Comparison of ENCODE assay signal across 8 mouse cellular contexts in genomic region chr2:10276194-10276593, GRCm38 (mm10).
DNase-seq lines count a peak whose midpoint lies in the region; ATAC-seq and TF ChIP-seq lines count a peak whose summit lies in the region.

No protein-coding gene starts in this region.

- 50% methylated on average over 2 of the region's 2 CpGs for WGBS in midbrain, embryonic 11.5 days
- 23% methylated on average over 2 of the region's 2 CpGs for WGBS in stomach, embryonic 15.5 days

- H3K9me3 ChIP-seq in ES-E14 (ENCODE audit: control insufficient read depth, insufficient read depth, low read depth, low read length), result no peaks in the 10 kb centered on the region
- H3K9me3 ChIP-seq in midbrain, embryonic 11.5 days (ENCODE audit: control insufficient read depth, low read length), result no peaks in the 10 kb centered on the region
- H3K9me3 ChIP-seq in stomach, embryonic 15.5 days, result no peaks in the 10 kb centered on the region

- H3K4me2 ChIP-seq in midbrain, embryonic 11.5 days, result no peak overlapping the region
- no peak overlapping the region for H3K4me2 ChIP-seq in stomach, embryonic 15.5 days

- H3K4me3 ChIP-seq in ES-E14 (ENCODE audit: insufficient read depth in 1 of 2, low read depth in 1 of 2, low read length in 2 of 2, poor library complexity in 1 of 2, severe bottlenecking in 1 of 2), result no peak overlapping the region
- H3K4me3 ChIP-seq in midbrain, embryonic 11.5 days (ENCODE audit: low read depth, low read length), result no peak overlapping the region
- H3K4me3 ChIP-seq in stomach, embryonic 15.5 days (replicated peaks), result no peak overlapping the region

- H3K9ac ChIP-seq in ES-E14 (ENCODE audit: insufficient read depth, low read depth, low read length, poor library complexity, severe bottlenecking), result no peak overlapping the region
- no peak overlapping the region for H3K9ac ChIP-seq in midbrain, embryonic 11.5 days (ENCODE audit: low read length)
- H3K9ac ChIP-seq in stomach, embryonic 15.5 days, result no peak overlapping the region

- peak; percentile 45 for DNase-seq in ES-E14 (ENCODE audit: low read depth, low spot score)
- peak; percentile 62 for DNase-seq in embryo, embryonic 11.5 days (ENCODE audit: low read depth, low spot score)
- peak; percentile 63 to 80 for DNase-seq in gastrocnemius, postnatal 4 days (ENCODE audit: low spot score in 2 of 2)
- peak; percentile 47 for DNase-seq in kidney, adult 11 months
- DNase-seq in left cerebral cortex, postnatal 14 days (ENCODE audit: low spot score in 2 of 2), result peak; percentile 64 to 89
- DNase-seq in midbrain, embryonic 11.5 days (ENCODE audit: low spot score, missing footprints), result no peak

- intact Hi-C loops in left cerebral cortex, postnatal 14 days (cut with DNase I), result no loop called here

- peak; percentile 77; the same call in 1 of the 2 replicates for ATAC-seq in midbrain, embryonic 11.5 days (ENCODE audit: low FRiP score)
- ATAC-seq in stomach, embryonic 15.5 days (ENCODE audit: insufficient read depth, low FRiP score, low read depth), result peak; percentile 76
- no peak for ATAC-seq in megakaryocyte, adult 5-6 weeks (ENCODE audit: poor library complexity, severe bottlenecking)

- H3K27ac ChIP-seq in ES-E14 (ENCODE audit: insufficient read depth, low read depth, low read length, poor library complexity, severe bottlenecking), result no peak overlapping the region
- no peak overlapping the region for H3K27ac ChIP-seq in midbrain, embryonic 11.5 days (ENCODE audit: low read depth, low read length)
- no peak overlapping the region for H3K27ac ChIP-seq in stomach, embryonic 15.5 days

- peaks cover 6% of the 10 kb centered on the region for H3K27me3 ChIP-seq in midbrain, embryonic 11.5 days (ENCODE audit: control insufficient read depth, insufficient read depth, low read length)
- H3K27me3 ChIP-seq in stomach, embryonic 15.5 days (replicated peaks), result no peaks in the 10 kb centered on the region

- no peaks in the 10 kb centered on the region for H3K36me3 ChIP-seq in ES-E14 (ENCODE audit: control insufficient read depth, insufficient read depth, low read length, poor library complexity, severe bottlenecking)
- H3K36me3 ChIP-seq in midbrain, embryonic 11.5 days (ENCODE audit: control insufficient read depth, insufficient read depth, low read length), result no peaks in the 10 kb centered on the region
- H3K36me3 ChIP-seq in stomach, embryonic 15.5 days, result no peaks in the 10 kb centered on the region

- in situ Hi-C loops in ES-E14 (cut with MboI; ENCODE audit: low sequenced_read_pairs in 2 of 2, unreplicated experiment in 2 of 2), result no loop called here

- peaks cover 0 to 8% of the 10 kb centered on the region in 2 experiments; a peak in 2 of 4 replicates for H3K4me1 ChIP-seq in ES-E14 (ENCODE audit: control insufficient read depth in 2 of 2, insufficient read depth in 2 of 2, low read length in 2 of 2, poor library complexity in 1 of 2)
- 0 out of 2 replicates have a peak, but pooled peaks cover 4% of the 10 kb centered on the region for H3K4me1 ChIP-seq in midbrain, embryonic 11.5 days (ENCODE audit: control insufficient read depth, insufficient read depth, low read length)
- H3K4me1 ChIP-seq in stomach, embryonic 15.5 days, result no peaks in the 10 kb centered on the region

TF ChIP-seq in ES-E14, 5 proteins besides CTCF, POLR2A, EP300 and RAD21:
- no peak for TF ChIP-seq CHD2 (IDR thresholded peaks at IDR 0.05; ENCODE audit: low read depth, low read length)
- no peak for TF ChIP-seq ZNF384 (IDR thresholded peaks at IDR 0.05; ENCODE audit: low read depth, low read length)
- TF ChIP-seq ZC3H11A (IDR thresholded peaks at IDR 0.05; ENCODE audit: borderline replicate concordance, low read depth, low read length), result no peak
- TF ChIP-seq HCFC1 (IDR thresholded peaks at IDR 0.05; ENCODE audit: borderline replicate concordance, insufficient read depth, low read length), result no peak
- no peak for TF ChIP-seq MAFK (IDR thresholded peaks at IDR 0.05; ENCODE audit: insufficient read depth, low read depth, low read length)
